Mouse (Mus musculus) heart, embryonic 16.5 days (tissue): ENCODE data around the gene Nfkbid. TPM values are rescaled to one million over a fixed set of nuclear protein-coding genes. Genes with fewer than 3 reads are reported as not detected.

Experiments used
- ATAC-seq: fragments of 200-750 bp; cut with Nextera tagmentation; replicated peaks from 2 replicates; pipeline ENCODE4 v1.8.0; 2017; ENCODE audit warnings: moderate number of reproducible peaks; ENCODE audit not compliant: insufficient read depth, low FRiP score; ENCODE audit errors: extremely low read depth
- H3K27ac ChIP-seq: fragments of 300-500 bp; sonication (generic); 2 replicates; pipeline ENCODE4 v1.5.1; 2014; ENCODE audit warnings: mild to moderate bottlenecking, low read length, control low read depth, moderate library complexity
- H3K27me3 ChIP-seq: fragments of 300-500 bp; sonication (generic); 2 replicates; pipeline ENCODE4 v1.6.1; 2014; ENCODE audit warnings: low read length, mixed read lengths; ENCODE audit not compliant: control insufficient read depth, insufficient read depth
- H3K36me3 ChIP-seq: fragments of 300-500 bp; sonication (generic); 2 replicates; pipeline ENCODE4 v1.6.1; 2014; ENCODE audit not compliant: control insufficient read depth, insufficient read depth
- H3K4me1 ChIP-seq: fragments of 300-500 bp; sonication (generic); 2 replicates; pipeline ENCODE4 v1.6.1; 2014; ENCODE audit warnings: low read length, mixed read lengths; ENCODE audit not compliant: control insufficient read depth, insufficient read depth
- H3K4me2 ChIP-seq: fragments of 300-500 bp; sonication (generic); 2 replicates; pipeline ENCODE4 v1.6.1; 2014; ENCODE audit warnings: low read depth, mild to moderate bottlenecking, control low read depth, low read length
- H3K4me3 ChIP-seq: fragments of 300-500 bp; sonication (generic); 2 replicates; pipeline ENCODE4 v1.5.1; 2014; ENCODE audit warnings: mild to moderate bottlenecking, control low read depth, low read length
- H3K9ac ChIP-seq: fragments of 300-500 bp; sonication (generic); 2 replicates; pipeline ENCODE4 v1.6.1; 2014; ENCODE audit warnings: low read length, control low read depth
- H3K9me3 ChIP-seq: fragments of 300-500 bp; sonication (generic); replicated peaks from 2 replicates; pipeline ENCODE4 v1.6.1; 2016; ENCODE audit warnings: low read length; ENCODE audit not compliant: control insufficient read depth
- WGBS: fragments of 180-500 bp; shearing (Covaris S2); extraction: QIAGEN DNeasy Blood & Tissue Kit; methylation state at CpG from one replicate; pipeline ENCODE4 v1.1.7; 2014; 5-methylcytosine and 5-hydroxymethylcytosine counted together
- polyA plus RNA-seq: library from polyadenylated mRNA; unstranded; fragments of >200 nt; fragmentation: Nextera tagmentation; extraction: Ambion mirVana; gene quantifications from 2 replicates; pipeline ENCODE4 v1.2.1, GENCODE M21; 2015

Gene Nfkbid
- polyA plus RNA-seq, 1 experiment from 2014 or later = 1.8 TPM

- H3K4me1 ChIP-seq = no peaks in the 10 kb centered on the region
- H3K27me3 ChIP-seq = no peaks in the 10 kb centered on the region
- no peak overlapping the region for H3K4me3 ChIP-seq
- ATAC-seq = no peak
- H3K4me2 ChIP-seq = no peak overlapping the region
- no peak overlapping the region for H3K9ac ChIP-seq
- 61% methylated on average over 4 of the region's 4 CpGs for WGBS
- H3K36me3 ChIP-seq = no peaks in the 10 kb centered on the region
- H3K9me3 ChIP-seq = no peaks in the 10 kb centered on the region
- H3K27ac ChIP-seq = no peak overlapping the region
Observed at GRCm38 (mm10) chr7:30402343-30402742, 19.2 kb upstream of the Nfkbid start.

- Histone ChIP-seq H3K27me3 (no peaks in the 10 kb centered on the region), H3K36me3 (no peaks in the 10 kb centered on the region), H3K4me3 (no peak overlapping the region), H3K9me3 (no peaks in the 10 kb centered on the region), H3K4me2 (no peak overlapping the region), H3K27ac (no peak overlapping the region), H3K9ac (no peak overlapping the region), H3K4me1 (no peaks in the 10 kb centered on the region)
- WGBS = 72% methylated on average over 3 of the region's 3 CpGs
- no peak for ATAC-seq
Observed at GRCm38 (mm10) chr7:30408639-30409038, 12.9 kb upstream of the Nfkbid start.

GRCm38 (mm10) chr7:30409789-30410188 is 11.7 kb upstream of the Nfkbid start:
- no peak overlapping the region for H3K4me3 ChIP-seq
- no peaks in the 10 kb centered on the region for H3K27me3 ChIP-seq
- H3K9me3 ChIP-seq = no peaks in the 10 kb centered on the region
- no peaks in the 10 kb centered on the region for H3K36me3 ChIP-seq
- no peak overlapping the region for H3K9ac ChIP-seq
- no peak for ATAC-seq
- 52% methylated on average over 2 of the region's 2 CpGs for whole genome bisulfite sequencing
- no peak overlapping the region for H3K4me2 ChIP-seq
- no peaks in the 10 kb centered on the region for H3K4me1 ChIP-seq
- no peak overlapping the region for H3K27ac ChIP-seq

- Histone ChIP-seq H3K9me3 (no peaks in the 10 kb centered on the region), H3K27me3 (no peaks in the 10 kb centered on the region), H3K27ac (no peak overlapping the region), H3K4me1 (no peaks in the 10 kb centered on the region), H3K9ac (no peak overlapping the region), H3K36me3 (no peaks in the 10 kb centered on the region), H3K4me3 (no peak overlapping the region), H3K4me2 (no peak overlapping the region)
- no peak for ATAC-seq
- WGBS = 54% methylated on average over 3 of the region's 3 CpGs
Observed at GRCm38 (mm10) chr7:30411023-30411422, 10.5 kb upstream of the Nfkbid start.

- Histone ChIP-seq H3K9ac (no peak overlapping the region), H3K27me3 (no peaks in the 10 kb centered on the region), H3K4me2 (no peak overlapping the region), H3K27ac (0 out of 2 replicates have a peak overlapping the region, but pooled peaks have one; percentile 33), H3K36me3 (no peaks in the 10 kb centered on the region), H3K9me3 (no peaks in the 10 kb centered on the region), H3K4me1 (no peaks in the 10 kb centered on the region), H3K4me3 (no peak overlapping the region)
- WGBS = 31% methylated on average over 4 of the region's 4 CpGs
- ATAC-seq = 0 out of 2 replicates have a peak, but pooled peaks have one; percentile 32
Observed at GRCm38 (mm10) chr7:30412735-30413147, 8.8 kb upstream of the Nfkbid start.

- ATAC-seq = 0 out of 2 replicates have a peak, but pooled peaks have one; percentile 14
- Histone ChIP-seq H3K9ac (no peak within 1 kb of the TSS), H3K4me1 (no peaks in the 10 kb centered on the region), H3K4me3 (no peak within 1 kb of the TSS), H3K4me2 (no peak within 1 kb of the TSS), H3K27ac (0 out of 2 replicates have a peak within 1 kb of the TSS, but pooled peaks have one; percentile 33), H3K36me3 (no peaks in the 10 kb centered on the region), H3K9me3 (no peaks in the 10 kb centered on the region), H3K27me3 (no peaks in the 10 kb centered on the region)
- WGBS = 58% methylated on average over 5 of the region's 5 CpGs
Observed at GRCm38 (mm10) chr7:30413596-30413995, 7.9 kb upstream of the Nfkbid start, which contains the start of gene Tyrobp. Tyrobp (plus strand) TSS chr7:30413760.

- Histone ChIP-seq H3K9me3 (0 out of 2 replicates have a peak, but pooled peaks cover 4% of the 10 kb centered on the region), H3K4me2 (no peak overlapping the region), H3K9ac (no peak overlapping the region), H3K4me3 (no peak overlapping the region), H3K36me3 (no peaks in the 10 kb centered on the region), H3K4me1 (peaks cover 13% of the 10 kb centered on the region), H3K27ac (no peak overlapping the region), H3K27me3 (peaks cover 5% of the 10 kb centered on the region; the same call in 1 of the 2 replicates)
- 64% methylated on average over 9 of the region's 9 CpGs for WGBS
- no peak for ATAC-seq
Observed at GRCm38 (mm10) chr7:30417856-30418255, 3.7 kb upstream of the Nfkbid start.

GRCm38 (mm10) chr7:30419561-30420499 is 1.7 kb upstream of the Nfkbid start, which contains the start of gene Hcst:
Hcst (minus strand) TSS chr7:30419854.
- H3K4me2 ChIP-seq = peak within 1 kb of the TSS; percentile 5; the same call in 1 of the 2 replicates
- peak within 1 kb of the TSS; percentile 9; the same call in 1 of the 2 replicates for H3K4me3 ChIP-seq
- H3K4me1 ChIP-seq = peaks cover 13% of the 10 kb centered on the region
- 0 out of 2 replicates have a peak, but pooled peaks cover 4% of the 10 kb centered on the region for H3K9me3 ChIP-seq
- peaks cover 5% of the 10 kb centered on the region; the same call in 1 of the 2 replicates for H3K27me3 ChIP-seq
- ATAC-seq = no peak
- H3K36me3 ChIP-seq = no peaks in the 10 kb centered on the region
- WGBS = 45% methylated on average over 10 of the region's 10 CpGs
- peak within 1 kb of the TSS; percentile 26; the same call in 1 of the 2 replicates for H3K27ac ChIP-seq
- H3K9ac ChIP-seq = no peak within 1 kb of the TSS

- H3K4me2 ChIP-seq = no peak overlapping the region
- H3K4me1 ChIP-seq = peaks cover 13% of the 10 kb centered on the region
- ATAC-seq = no peak
Observed at GRCm38 (mm10) chr7:30420673-30421072, 859 bp upstream of the Nfkbid start.

More at GRCm38 (mm10) chr7:30420673-30421072, 859 bp upstream of the Nfkbid start:
- H3K27ac ChIP-seq = peak overlapping the region; percentile 21; the same call in 1 of the 2 replicates
- no peaks in the 10 kb centered on the region; the same call in 1 of the 2 replicates for H3K36me3 ChIP-seq
- H3K9me3 ChIP-seq = 0 out of 2 replicates have a peak, but pooled peaks cover 4% of the 10 kb centered on the region
- peaks cover 5% of the 10 kb centered on the region; the same call in 1 of the 2 replicates for H3K27me3 ChIP-seq
- no peak overlapping the region for H3K4me3 ChIP-seq
- no peak overlapping the region for H3K9ac ChIP-seq
- 82% methylated on average over 3 of the region's 3 CpGs for WGBS
